Mouse (Mus musculus) cerebellum, adult 18-20 months (tissue): ENCODE measurements around the gene Fus.
"Not testable (repeated sequence)": the region's sequence is repeated elsewhere in the genome, so short reads cannot be mapped to it uniquely, and the experiment has no call there.

Source experiments
- DNase-seq, 2 experiments: peaks; one replicate each; pipeline ENCODE4 v3.0.0; 2021

The Fus gene

DNA sequence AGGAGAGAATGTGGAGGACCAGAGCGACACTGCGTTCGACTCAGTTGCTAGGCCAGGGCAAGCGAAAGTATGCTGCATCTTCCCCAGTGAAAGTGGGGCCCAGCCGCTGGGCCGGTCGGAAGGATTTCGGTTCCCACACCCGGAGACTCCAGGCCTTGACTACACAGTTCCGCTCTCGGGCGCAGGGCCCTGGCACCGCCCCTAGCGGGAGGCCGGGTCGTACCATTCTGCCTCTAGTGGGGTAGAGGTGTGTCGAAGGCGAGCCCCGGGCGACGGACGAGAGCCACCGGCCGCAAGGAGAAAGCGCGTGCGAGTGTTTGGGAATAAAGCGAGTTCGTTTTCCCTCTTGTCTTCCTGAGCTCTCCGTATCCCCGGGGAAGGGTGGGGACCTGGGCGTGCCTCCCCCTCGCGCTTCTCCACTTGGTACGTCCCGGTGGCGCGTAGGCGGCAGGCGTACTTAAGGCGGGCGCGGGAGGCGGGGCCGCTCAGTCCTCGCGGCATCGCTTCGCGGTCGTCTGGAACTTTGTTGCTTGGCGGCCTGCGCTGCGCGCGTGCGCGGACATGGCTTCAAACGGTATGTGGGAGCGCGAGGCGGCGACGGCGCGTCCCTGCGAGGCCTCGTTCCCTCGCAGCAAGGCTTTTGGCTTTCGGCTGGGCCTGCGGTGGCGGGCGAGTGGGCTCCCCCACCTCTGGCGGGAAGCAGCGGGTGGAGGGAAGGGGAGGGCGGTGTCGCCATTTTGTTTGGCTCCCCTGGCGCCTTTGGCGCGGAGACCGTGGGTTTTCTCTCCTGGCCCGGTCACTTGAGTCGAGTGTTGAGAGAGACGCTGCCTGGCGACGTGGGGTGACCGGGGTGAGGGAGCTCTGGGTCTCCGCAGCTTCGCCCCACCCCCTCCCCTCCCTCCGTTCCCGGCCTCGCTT, at the start of gene Fus:
Gene Fus, plus strand, starts transcription at position 454 of the 918 bp plus-strand sequence.
- peak; percentile 92 to 98 for DNase-seq

GRCm38 (mm10) chr7:127918203-127918602, 49.1 kb upstream of the Fus start:
- DNase-seq = peak; percentile 42 to 51

DNA sequence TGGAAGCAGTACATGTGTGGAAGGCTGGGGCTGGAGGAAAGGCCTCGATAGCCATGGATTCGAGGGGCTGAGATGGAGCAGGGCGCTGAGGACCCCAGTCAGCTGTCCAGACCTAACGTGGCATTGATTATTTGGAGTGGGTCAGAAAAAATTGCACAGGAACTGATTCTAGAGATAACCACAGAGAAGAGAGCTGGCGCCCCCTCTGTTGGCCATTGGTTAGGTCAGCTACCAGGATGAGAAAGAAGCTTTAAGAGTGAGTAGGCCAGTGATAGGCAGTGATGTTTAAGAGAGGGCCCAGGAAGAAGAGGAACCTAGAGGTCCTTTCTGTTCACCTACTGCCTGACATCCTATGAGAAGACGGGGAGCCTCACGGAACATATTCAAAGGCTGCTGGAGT, 48.0 kb upstream of the Fus start:
- DNase-seq = no peak

- no peak for DNase-seq
These were observed 45.7 kb upstream of the Fus start for GRCm38 (mm10) chr7:127921516-127921915.

DNA sequence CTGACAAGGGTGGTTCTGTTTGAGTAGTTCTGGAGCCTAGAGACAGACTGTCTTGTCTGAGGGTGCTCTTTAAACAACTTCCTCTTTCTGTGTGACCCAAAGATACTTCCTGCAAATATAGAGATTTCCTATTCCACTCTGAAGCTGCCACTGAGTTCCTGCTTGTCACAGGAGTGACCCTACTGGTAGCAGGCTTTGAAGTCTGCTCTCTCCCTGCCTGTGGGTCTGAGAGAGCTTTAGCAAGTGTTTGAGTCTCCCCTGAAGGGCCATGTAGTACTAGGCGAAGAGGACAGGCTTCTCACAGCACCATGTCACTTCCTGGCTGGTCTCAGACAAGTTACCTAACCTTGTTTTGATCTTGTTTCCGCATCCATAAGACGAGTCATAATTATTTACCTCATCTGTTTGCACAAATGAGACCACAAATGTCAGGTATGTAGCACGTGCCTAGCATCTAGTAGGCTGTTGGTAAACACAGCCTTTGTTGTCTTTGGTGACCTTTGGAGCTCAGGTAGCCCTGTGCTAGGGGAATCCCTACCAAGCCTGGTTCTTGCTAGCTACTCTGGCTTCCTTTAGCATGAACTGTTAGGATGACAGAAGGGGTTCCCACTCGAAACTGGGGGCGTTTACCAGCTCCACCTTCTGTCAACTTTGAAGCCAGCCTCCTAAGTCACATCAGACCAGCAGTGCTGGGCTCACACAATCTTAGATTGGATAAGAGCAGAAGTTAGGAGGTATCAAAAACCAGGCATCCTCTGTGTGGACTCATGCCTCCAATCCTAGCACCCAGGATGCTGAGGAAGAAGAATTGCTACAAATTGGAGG, 44.6 kb upstream of the Fus start:
- DNase-seq = no peak

DNA sequence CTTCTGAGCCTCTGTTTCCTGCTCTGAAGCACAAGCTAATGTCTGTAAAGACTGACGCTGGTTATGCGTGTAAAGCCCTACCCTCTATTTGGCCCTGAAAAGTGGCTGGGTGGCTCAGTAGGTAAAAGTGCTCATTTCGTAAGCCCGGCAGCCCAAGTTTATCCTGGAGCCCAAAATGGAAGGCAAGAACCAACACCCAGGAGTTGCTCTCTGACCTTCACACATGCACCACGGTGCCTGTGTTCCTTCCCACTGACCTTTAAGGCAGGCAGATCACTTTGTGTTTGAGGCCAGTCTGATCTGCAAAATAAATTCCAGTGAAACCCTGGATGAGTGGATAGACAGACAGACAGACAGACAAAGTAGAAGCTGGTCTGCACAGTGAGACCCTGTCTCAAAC, 43.5 kb upstream of the Fus start:
- no peak for DNase-seq

- DNase-seq = no peak
These were observed 42.0 kb upstream of the Fus start for GRCm38 (mm10) chr7:127925252-127925651.

- no peak for DNase-seq
These were observed 41.2 kb upstream of the Fus start for GRCm38 (mm10) chr7:127926066-127926465.

DNA sequence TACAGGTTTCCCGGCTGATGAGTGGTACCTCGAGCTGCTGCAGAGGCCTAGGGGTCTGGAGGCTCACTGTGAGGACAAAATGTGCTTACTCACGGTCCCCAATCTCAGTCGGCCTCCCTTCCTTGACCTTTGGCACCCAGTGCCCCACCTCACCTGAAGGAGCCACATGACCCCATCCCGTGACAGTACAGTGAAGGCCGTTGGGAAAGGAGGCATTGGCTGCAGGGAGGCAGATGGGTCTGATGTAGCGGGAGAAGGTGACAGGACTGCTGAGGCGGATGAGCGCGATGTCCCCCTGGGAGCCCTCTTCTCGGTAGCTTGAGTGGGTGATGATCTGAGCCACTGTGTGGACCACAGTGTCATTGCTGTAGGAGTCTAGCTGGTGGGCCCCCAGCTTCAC, 40.4 kb upstream of the Fus start:
- DNase-seq = no peak

DNA sequence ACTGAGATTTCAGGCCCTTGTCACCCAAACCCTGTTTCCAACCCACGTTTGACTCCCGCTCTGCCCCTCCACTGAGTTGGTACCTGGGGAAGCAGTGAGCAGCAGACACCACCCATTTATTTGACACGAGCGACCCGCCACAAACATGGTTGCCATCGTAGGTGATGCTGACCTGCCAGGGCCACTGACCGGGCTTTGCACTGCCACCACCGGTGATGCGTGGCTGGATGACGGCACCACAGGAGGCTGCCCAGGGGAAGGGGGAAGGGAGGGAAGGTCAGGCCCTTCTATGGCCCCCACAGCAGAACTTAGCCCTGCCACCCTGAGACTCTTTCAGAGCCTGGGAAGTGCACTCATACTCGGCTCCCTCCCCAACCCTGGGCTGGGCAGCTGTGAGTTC, 39.5 kb upstream of the Fus start:
- DNase-seq = peak in 1 of 2 experiments; percentile 1

GRCm38 (mm10) chr7:127928596-127928995, 38.7 kb upstream of the Fus start:
- DNase-seq = peak in 1 of 2 experiments; percentile 33

DNA sequence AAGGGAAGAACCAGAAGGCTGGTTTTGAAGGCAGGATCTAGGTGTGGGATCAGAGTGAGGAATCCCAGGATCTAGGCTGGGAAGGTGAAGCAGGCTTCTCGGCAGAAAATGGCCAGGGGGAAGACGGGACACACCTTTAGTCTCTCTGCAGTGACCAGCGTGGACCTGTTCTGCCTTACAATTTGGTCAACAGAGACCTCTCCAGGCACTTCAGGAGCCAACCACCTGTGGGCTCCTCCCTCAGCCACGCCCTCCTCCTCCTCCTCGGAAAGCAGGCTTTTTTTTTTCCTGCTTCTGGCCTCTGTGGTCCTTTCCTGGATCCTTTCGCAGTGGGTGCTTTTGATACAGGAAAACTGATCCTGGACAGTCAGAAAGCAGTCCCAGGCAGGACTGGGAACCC, 37.3 kb upstream of the Fus start, which contains the start of gene Prss8:
Gene Prss8, minus strand, starts transcription at position 182 of the 400 bp plus-strand sequence.
- no peak for DNase-seq

GRCm38 (mm10) chr7:127930636-127931035, 36.6 kb upstream of the Fus start:
- no peak for DNase-seq

DNA sequence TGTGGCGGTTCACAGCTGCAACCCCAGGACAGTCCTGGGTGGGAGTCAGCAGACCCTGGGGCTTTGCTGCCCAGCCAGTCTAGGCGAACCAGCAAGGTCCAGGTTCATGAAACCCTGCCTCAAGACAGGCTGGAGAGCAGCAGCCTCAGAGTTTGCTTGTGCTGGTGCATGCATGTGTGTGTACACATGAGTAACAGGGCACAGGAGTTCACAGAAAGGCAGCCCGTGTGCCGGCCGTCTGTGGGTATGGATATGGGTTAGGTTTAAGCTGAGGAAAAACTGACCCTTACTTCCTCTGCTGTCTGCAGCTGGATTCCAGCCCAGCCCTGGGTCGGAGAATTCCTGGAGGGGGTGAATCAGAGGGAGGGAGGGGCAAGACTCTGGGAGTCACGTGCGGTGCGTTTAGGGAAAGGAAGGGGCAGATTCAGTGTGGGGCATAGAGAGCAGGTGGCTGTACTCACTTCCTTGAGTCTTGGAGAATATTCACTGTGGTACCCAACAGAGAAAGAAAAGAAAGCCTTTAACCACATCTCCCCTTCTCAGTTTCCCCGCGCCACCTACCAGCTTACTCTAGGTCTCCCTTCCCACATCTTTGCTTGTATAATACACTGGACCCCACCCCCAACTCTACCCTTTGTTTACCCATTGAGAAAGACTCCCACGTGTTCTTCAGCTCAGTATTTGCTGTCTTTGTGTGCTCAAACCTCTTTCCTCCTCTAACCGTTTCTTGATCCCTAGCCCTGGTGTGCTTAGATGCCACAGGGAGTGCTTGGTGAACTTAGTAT, 35.7 kb upstream of the Fus start:
- no peak for DNase-seq

DNA sequence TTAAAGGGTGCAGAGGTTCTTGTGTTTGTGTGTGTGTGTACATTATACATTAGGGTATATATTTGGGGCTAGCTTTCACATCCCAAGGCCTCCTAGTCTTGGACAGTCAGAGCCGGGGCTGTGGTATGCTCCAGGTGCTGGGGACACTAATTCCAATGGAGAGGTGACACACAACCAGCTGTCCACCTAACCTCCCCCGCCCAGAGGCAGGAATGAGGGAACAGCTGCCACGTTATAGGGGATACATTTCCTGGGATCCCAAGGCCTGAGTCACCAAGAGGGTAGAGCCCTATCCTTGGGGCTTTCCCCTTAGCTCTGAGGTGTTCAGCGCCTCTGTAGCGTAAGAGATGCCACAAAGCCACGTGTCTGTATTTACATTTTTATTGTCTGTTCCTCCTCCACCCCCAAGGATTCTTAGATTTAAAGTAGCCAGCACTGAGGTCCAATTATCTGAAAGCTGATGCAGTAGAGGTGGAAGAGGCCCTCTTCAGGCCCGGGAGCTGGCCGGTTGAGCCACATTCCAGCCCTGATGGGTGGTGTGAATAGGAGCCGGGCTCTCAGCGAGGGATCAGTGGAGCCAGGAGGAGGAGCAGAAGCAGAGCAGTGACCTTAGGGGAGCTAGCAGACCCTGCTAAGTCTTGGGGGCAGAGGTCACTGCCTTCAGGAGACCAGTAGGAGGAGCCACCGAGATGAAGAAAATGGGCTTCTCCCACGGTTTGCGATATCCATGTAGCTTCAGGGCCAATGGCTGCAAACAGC, 34.8 kb upstream of the Fus start:
- DNase-seq = no peak

DNA sequence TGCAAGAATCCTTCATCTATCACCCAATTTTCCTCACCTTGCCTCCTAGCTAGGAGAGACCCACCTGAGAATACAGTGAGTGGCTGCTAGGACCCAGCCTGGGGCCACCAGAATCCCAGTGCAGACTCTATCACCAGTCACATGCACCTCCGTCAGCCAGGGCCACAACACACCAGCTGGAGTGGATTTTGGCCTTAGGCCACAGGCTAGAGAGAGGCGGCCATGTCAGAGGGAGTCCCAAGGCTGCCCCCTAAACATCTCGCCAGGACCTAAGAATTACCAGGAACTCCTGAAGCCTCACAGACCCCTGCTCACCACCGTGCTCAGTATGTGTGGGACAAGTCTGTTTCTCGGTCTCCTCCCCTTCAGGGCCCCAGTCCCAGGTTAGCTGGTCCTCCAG, 33.2 kb upstream of the Fus start:
- DNase-seq = no peak

DNA sequence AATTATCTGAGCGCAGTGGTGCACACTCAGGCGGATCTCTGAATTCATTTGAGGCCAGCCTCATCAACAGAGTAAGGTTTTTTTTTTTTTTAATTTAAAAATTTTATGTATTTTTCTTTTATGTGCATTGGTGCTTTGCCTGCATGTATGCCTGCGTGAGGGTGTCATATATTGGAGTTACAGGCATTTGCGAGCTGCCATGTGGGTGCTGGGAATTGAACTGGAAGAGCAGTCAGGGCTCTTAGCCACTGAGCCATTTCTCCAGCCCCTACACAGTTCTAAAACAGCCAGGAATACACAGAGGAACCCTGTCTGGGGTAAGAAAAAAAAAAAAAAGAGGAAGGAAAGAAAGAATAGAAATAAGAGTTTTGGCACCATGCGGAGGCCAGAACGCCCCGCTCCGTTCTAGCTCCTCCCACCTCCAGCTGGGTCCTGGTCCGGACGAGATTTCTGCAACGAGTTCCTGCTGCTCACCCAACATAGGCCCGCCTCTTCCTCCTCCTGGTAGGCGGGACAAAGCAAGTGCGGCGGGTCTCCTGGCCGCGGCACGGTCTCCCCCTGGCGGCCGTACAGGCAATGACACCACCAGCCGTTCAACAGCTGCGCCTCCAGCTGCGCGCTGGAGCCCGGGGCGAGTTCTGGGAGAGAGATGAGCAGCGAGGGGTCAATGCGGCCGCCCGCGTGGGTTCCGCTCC, 32.1 kb upstream of the Fus start:
- DNase-seq = peak; percentile 95 to 96

DNA sequence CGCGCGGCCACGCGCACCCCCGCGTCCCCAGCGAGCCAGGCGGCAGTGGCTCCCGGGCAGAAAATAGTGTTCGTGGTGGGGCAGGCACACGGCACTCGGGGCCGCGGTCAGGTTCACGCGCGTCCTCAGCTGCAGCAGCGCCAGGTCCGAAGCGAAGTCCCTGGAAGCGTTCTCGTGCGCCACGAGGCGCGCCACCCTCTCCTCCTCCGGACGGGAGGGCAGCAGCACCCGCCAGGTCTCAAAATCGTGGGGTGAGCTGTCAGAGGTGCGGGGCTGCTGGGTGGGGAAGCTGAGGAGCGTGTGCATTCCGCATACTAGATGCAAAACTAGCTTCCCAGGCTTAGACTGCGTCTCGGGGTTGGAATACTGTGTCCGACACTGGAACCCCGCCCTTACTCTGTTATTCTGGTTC, 31.5 kb upstream of the Fus start:
- no peak for DNase-seq

GRCm38 (mm10) chr7:127936216-127936884, 30.9 kb upstream of the Fus start:
- DNase-seq = no peak

DNA sequence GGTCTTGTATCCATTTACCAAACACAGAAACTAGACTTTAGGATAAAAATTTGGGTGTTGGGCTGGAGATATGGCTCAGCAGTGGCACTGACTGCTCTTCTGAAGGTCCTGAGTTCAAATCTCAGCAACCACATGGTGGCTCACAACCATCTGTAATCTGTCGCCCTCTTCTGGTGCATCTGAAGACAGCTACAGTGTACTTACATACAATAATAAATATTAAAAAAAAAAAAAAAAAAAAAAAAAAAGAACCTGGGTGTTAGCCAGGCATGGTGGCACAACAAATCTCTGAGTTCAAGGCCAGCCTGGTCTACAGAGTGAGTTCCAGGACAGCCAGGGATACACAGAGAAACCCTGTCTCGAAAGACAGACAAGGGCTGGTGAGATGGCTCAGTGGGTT, 25.2 kb upstream of the Fus start:
- DNase-seq = not testable (repeated sequence)

DNA sequence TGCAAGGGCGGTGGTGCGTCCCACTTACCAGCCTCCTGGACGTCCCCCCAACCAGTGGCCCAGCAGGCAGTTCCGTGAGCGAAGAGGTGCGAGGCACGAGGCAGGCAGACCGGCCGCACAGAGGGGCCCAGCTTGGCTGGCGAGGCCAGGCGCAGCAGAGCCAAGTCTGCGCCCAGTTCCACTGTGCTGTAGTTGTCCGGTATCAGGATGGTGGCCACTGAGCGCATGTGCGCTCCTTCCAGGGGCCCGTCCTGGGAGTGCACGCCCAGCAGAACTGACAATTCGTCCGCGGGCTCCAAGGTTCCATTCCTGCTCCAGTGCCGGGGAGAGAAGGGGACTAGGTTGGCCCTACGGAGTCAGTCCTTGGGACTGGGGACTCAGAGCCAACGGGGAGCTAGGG, 22.6 kb upstream of the Fus start:
- DNase-seq = no peak
